Mouse (Mus musculus) cortical plate, adult 2 months (tissue): ENCODE measurements around the gene Tubb3.

ENCODE experiments used
- CTCF ChIP-seq: fragments of 200-500 bp; IDR thresholded peaks from 2 replicates; pipeline ENCODE4 v1.5.1; 2011; ENCODE audit warnings: mild to moderate bottlenecking, control low read depth, low read length; ENCODE audit not compliant: insufficient read depth; ENCODE audit errors: extremely low read depth
- POLR2A ChIP-seq: fragments of 200-500 bp; IDR thresholded peaks from 2 replicates; pipeline ENCODE4 v1.6.1; 2011; ENCODE audit warnings: mild to moderate bottlenecking, low read length, control low read depth; ENCODE audit not compliant: insufficient read depth; ENCODE audit errors: extremely low read depth

DNA sequence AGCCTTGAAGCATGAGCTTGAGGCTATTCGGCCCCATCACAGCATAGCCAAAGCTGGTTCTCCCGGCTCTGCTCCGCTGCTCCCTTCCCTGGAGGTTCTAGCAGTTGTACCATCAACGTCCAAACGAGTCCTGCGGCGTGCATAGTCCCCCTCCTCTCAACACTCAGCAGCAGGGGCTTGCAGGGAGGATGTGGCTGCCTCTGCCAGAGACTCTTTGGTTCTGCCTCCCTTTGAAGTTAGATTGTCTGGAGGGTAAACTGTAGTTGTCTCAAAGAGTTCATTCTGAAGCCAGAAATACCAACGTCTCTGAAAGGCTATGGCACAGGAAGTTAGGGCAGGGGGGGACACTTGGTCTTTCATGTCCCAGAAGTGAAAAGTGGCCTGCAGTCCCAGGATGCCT lies 6.7 kb upstream of the Tubb3 start:
- TF ChIP-seq POLR2A (no peak), CTCF (no peak)
